Mouse (Mus musculus) stomach, embryonic 14.5 days (tissue): ENCODE measurements around the gene Fkbp15. TPM values are rescaled to one million over a fixed set of nuclear protein-coding genes. Genes with fewer than 3 reads are reported as not detected.

Source experiments
- ATAC-seq: fragments of 200-750 bp; cut with Nextera tagmentation; 2 replicates; pipeline ENCODE4 v1.8.0; 2017; ENCODE audit warnings: low read depth, moderate TSS enrichment; ENCODE audit not compliant: insufficient number of reproducible peaks, insufficient read depth, low FRiP score
- H3K27ac ChIP-seq: fragments of 300-500 bp; sonication (generic); 2 replicates; pipeline ENCODE4 v1.5.1; 2014; ENCODE audit warnings: mild to moderate bottlenecking, low read length, moderate library complexity, mixed read lengths
- H3K27me3 ChIP-seq: fragments of 300-500 bp; sonication (generic); 2 replicates; pipeline ENCODE4 v1.6.1; 2014; ENCODE audit warnings: low read length, control low read depth, mixed read lengths; ENCODE audit not compliant: control insufficient read depth, insufficient read depth
- H3K36me3 ChIP-seq: fragments of 300-500 bp; sonication (generic); 2 replicates; pipeline ENCODE4 v1.6.1; 2014; ENCODE audit warnings: mild to moderate bottlenecking, control low read depth, low read length, moderate library complexity, mixed read lengths; ENCODE audit not compliant: control insufficient read depth, insufficient read depth
- H3K4me1 ChIP-seq: fragments of 300-500 bp; sonication (generic); 2 replicates; pipeline ENCODE4 v1.6.1; 2014; ENCODE audit warnings: low read length, control low read depth, mixed read lengths; ENCODE audit not compliant: control insufficient read depth, insufficient read depth
- H3K4me2 ChIP-seq: fragments of 300-500 bp; sonication (generic); replicated peaks from 2 replicates; pipeline ENCODE4 v1.6.1; 2014; ENCODE audit warnings: low read depth, low read length, control low read depth
- H3K4me3 ChIP-seq: fragments of 300-500 bp; sonication (generic); 2 replicates; pipeline ENCODE4 v1.5.1; 2014; ENCODE audit warnings: low read depth, low read length, control low read depth
- H3K9ac ChIP-seq: fragments of 300-500 bp; sonication (generic); replicated peaks from 2 replicates; pipeline ENCODE4 v1.6.1; 2014; ENCODE audit warnings: low read depth, mild to moderate bottlenecking, control low read depth, low read length, moderate library complexity, mixed read lengths
- H3K9me3 ChIP-seq: fragments of 300-500 bp; sonication (generic); 2 replicates; pipeline ENCODE4 v1.6.1; 2016; ENCODE audit warnings: low read depth, low read length, control low read depth; ENCODE audit not compliant: control insufficient read depth
- WGBS: fragments of 180-500 bp; shearing (Covaris S2); extraction: QIAGEN DNeasy Blood & Tissue Kit; methylation state at CpG from one replicate; pipeline ENCODE4 v1.1.7; 2014; 5-methylcytosine and 5-hydroxymethylcytosine counted together
- polyA plus RNA-seq: library from polyadenylated mRNA; unstranded; fragments of >200 nt; fragmentation: Nextera tagmentation; extraction: Ambion mirVana; gene quantifications from 2 replicates; pipeline ENCODE4 v1.2.1, GENCODE M21; 2014

The Fkbp15 gene
- polyA plus RNA-seq, 1 experiment from 2014 or later = 28.6 TPM

GRCm38 (mm10) chr4:62326111-62326510 is 34.2 kb downstream of the Fkbp15 start:
- no peaks in the 10 kb centered on the region for H3K27me3 ChIP-seq
- no peaks in the 10 kb centered on the region for H3K4me1 ChIP-seq
- H3K36me3 ChIP-seq = peaks cover 39% of the 10 kb centered on the region
- no peak overlapping the region for H3K27ac ChIP-seq
- no peak overlapping the region for H3K9ac ChIP-seq
- H3K4me2 ChIP-seq = no peak overlapping the region
- no peak overlapping the region for H3K4me3 ChIP-seq
- no peaks in the 10 kb centered on the region for H3K9me3 ChIP-seq
- no peak for ATAC-seq

DNA sequence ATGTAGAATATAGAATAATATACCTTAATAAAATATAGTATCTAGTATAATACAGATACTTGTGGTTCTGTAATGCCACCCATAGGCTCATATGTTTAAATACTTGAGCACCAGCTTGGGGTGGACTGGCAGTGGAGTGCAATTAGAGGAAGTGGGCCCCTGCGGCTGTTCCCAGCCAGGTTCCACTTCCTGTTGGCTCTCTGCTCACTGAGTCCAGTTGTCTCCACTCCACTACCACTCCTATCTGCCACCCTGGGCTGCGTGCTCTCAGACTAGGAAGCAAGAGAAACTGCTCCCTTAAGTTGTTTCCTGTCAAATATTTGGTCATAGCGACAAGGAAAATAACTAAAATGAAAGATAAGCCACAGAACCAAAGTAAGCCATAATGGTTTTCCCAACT is 37.7 kb downstream of the Fkbp15 start:
- Histone ChIP-seq H3K27me3 (no peaks in the 10 kb centered on the region), H3K9ac (no peak overlapping the region), H3K4me1 (no peaks in the 10 kb centered on the region), H3K36me3 (peaks cover 39% of the 10 kb centered on the region), H3K4me2 (no peak overlapping the region), H3K4me3 (no peak overlapping the region), H3K9me3 (no peaks in the 10 kb centered on the region), H3K27ac (no peak overlapping the region)
- no peak for ATAC-seq
- WGBS = 92% methylated on average over 3 of the region's 3 CpGs

DNA sequence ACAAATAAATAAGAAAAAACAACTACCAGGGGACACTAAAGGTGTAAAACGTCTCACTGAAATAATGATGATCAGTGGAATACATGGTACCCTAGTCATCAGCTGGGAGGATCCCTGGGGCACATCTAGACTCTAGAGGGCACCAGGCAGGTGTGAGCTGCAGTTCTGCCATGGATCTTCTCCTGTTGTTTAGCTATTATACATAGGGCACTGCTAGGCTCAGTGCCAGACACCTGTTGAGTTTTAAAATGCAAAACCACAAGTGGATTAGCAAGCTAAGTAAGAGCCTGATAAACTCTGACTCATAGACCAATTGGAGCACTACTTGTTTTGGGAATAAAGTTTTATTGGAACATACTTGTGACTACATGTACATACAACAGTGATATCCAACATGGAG is 42.1 kb downstream of the Fkbp15 start:
- Histone ChIP-seq H3K27me3 (no peaks in the 10 kb centered on the region), H3K4me2 (no peak overlapping the region), H3K36me3 (peaks cover 30% of the 10 kb centered on the region), H3K27ac (no peak overlapping the region), H3K4me3 (no peak overlapping the region), H3K4me1 (no peaks in the 10 kb centered on the region), H3K9me3 (no peaks in the 10 kb centered on the region), H3K9ac (no peak overlapping the region)
- WGBS = 63% methylated on average over 1 of the region's 1 CpGs
- ATAC-seq = no peak

- Histone ChIP-seq H3K36me3 (peaks cover 24% of the 10 kb centered on the region), H3K4me1 (no peaks in the 10 kb centered on the region), H3K27ac (no peak overlapping the region), H3K9me3 (no peaks in the 10 kb centered on the region), H3K27me3 (no peaks in the 10 kb centered on the region), H3K9ac (no peak overlapping the region), H3K4me3 (no peak overlapping the region), H3K4me2 (no peak overlapping the region)
- no peak for ATAC-seq
- 86% methylated on average over 2 of the region's 2 CpGs for WGBS
These were observed 43.9 kb downstream of the Fkbp15 start for GRCm38 (mm10) chr4:62316456-62316855.

GRCm38 (mm10) chr4:62314516-62314915 is 45.8 kb downstream of the Fkbp15 start:
- Histone ChIP-seq H3K9ac (no peak overlapping the region), H3K4me3 (no peak overlapping the region), H3K36me3 (peaks cover 21% of the 10 kb centered on the region), H3K4me1 (no peaks in the 10 kb centered on the region), H3K9me3 (no peaks in the 10 kb centered on the region), H3K4me2 (no peak overlapping the region), H3K27ac (no peak overlapping the region), H3K27me3 (no peaks in the 10 kb centered on the region)
- 89% methylated on average over 3 of the region's 3 CpGs for WGBS
- ATAC-seq = no peak

DNA sequence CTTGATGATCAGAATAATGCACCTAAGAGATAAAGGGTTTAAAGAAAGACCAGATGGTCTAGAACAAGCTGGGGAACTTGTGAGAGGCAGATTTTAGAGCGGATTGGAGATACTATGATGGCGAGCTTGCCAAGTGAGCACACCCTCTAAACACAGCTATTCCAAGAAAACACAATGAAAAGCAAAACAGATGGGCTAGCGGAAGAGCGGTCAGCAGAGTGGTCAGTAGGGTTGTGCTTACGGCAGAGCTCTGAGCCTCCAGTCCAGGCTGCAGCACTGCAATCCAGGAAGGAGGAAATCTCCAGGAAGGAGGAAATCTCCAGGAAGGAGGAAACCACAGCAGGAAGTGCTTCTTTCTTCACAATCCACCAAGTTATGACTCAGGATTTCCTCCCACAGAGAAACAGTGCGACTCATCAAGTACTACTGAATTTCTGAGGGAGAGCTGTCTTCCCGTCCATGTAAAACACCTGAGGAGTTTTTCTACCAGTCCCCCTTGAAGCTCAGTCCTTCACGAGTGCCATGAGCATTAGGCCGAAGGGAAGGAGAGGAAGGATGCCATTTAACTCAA is 46.6 kb downstream of the Fkbp15 start:
- H3K9me3 ChIP-seq = no peaks in the 10 kb centered on the region
- 87% methylated on average over 9 of the region's 9 CpGs for WGBS
- no peak overlapping the region for H3K4me3 ChIP-seq
- H3K4me2 ChIP-seq = no peak overlapping the region
- no peak overlapping the region for H3K27ac ChIP-seq
- peaks cover 21% of the 10 kb centered on the region for H3K36me3 ChIP-seq
- H3K9ac ChIP-seq = no peak overlapping the region
- no peaks in the 10 kb centered on the region for H3K4me1 ChIP-seq
- no peaks in the 10 kb centered on the region for H3K27me3 ChIP-seq
- ATAC-seq = no peak

GRCm38 (mm10) chr4:62312821-62313220 is 47.5 kb downstream of the Fkbp15 start:
- H3K4me3 ChIP-seq = no peak overlapping the region
- 93% methylated on average over 2 of the region's 2 CpGs for WGBS
- no peak overlapping the region for H3K4me2 ChIP-seq
- H3K9ac ChIP-seq = no peak overlapping the region
- H3K4me1 ChIP-seq = no peaks in the 10 kb centered on the region
- no peaks in the 10 kb centered on the region for H3K27me3 ChIP-seq
- ATAC-seq = no peak
- H3K9me3 ChIP-seq = no peaks in the 10 kb centered on the region
- H3K27ac ChIP-seq = no peak overlapping the region
- peaks cover 24% of the 10 kb centered on the region for H3K36me3 ChIP-seq

DNA sequence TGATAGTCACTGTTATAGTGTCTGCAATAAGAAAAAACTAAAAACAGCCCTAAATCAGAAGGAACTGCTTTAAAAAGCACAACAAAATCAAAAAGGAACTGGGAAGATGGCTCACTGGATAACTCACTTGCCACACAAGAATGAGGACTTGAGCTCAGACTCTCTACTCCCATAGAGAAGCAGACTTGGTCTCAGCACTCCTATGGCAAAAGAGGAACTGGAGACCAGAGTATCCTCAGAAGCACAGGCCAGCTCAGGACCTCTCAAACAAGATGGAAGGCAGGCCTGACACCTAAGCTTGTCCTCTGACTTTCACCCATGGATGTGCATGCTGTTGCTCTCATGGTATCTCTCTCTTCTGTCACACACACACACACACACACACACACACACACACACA is 51.9 kb downstream of the Fkbp15 start:
- peaks cover 35% of the 10 kb centered on the region for H3K36me3 ChIP-seq
- no peaks in the 10 kb centered on the region for H3K9me3 ChIP-seq
- no peak overlapping the region for H3K4me2 ChIP-seq
- H3K4me1 ChIP-seq = no peaks in the 10 kb centered on the region
- H3K4me3 ChIP-seq = no peak overlapping the region
- ATAC-seq = no peak
- no peaks in the 10 kb centered on the region for H3K27me3 ChIP-seq
- no peak overlapping the region for H3K27ac ChIP-seq
- no peak overlapping the region for H3K9ac ChIP-seq

DNA sequence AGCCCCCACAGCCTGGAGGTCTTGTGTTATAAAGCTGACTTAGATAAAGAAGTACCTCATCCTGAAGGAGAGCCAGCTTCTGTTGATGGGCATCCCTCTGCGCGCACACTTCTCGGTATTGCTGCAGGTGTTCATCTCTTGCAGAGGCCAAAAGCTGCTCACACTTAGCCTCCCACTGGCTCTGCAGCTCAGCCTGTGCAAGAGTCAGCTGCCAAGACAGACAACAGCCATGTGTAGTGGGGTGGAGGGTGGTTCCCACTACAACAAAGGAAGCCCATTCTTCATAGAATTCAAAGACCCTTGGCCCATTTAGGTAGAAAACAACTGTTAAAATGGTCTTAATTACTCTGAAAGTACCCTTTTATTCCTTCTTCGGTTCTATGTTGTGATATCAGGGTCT is 53.5 kb downstream of the Fkbp15 start:
- Histone ChIP-seq H3K27ac (no peak overlapping the region), H3K9me3 (no peaks in the 10 kb centered on the region), H3K4me3 (no peak overlapping the region), H3K4me1 (no peaks in the 10 kb centered on the region), H3K4me2 (no peak overlapping the region), H3K9ac (no peak overlapping the region), H3K27me3 (no peaks in the 10 kb centered on the region), H3K36me3 (peaks cover 30% of the 10 kb centered on the region)
- no peak for ATAC-seq
- 93% methylated on average over 4 of the region's 4 CpGs for WGBS
